Mouse (Mus musculus) myocyte (in vitro differentiated cells): ENCODE measurements around the gene Plce1.

Source experiments
- MYOD1 ChIP-seq, 3 experiments: IDR thresholded peaks; one replicate each; pipeline ENCODE4 v1.6.1; 2011; ENCODE audit warnings: control low read depth in 2 of 3, low read depth in 2 of 3, mild to moderate bottlenecking in 2 of 3, moderate library complexity in 1 of 3; ENCODE audit not compliant: insufficient read length in 2 of 3, control insufficient read depth in 1 of 3
- MYOG ChIP-seq, 3 experiments: IDR thresholded peaks; one replicate each; pipeline ENCODE4 v1.6.1; 2011; ENCODE audit warnings: control low read depth in 2 of 3, low read depth in 2 of 3, mild to moderate bottlenecking in 2 of 3; ENCODE audit not compliant: insufficient read length in 2 of 3, control insufficient read depth in 1 of 3, insufficient read depth in 1 of 3
- POLR2A ChIP-seq: IDR thresholded peaks from one replicate; pipeline ENCODE4 v1.6.1; 2011; ENCODE audit warnings: low read depth, mild to moderate bottlenecking, control low read depth, moderate library complexity; ENCODE audit not compliant: insufficient read length
- SRF ChIP-seq: IDR thresholded peaks from one replicate; pipeline ENCODE4 v1.6.1; 2011; ENCODE audit warnings: low read depth; ENCODE audit not compliant: control insufficient read depth, insufficient read length
- USF1 ChIP-seq: IDR thresholded peaks from one replicate; pipeline ENCODE4 v1.6.1; 2011; ENCODE audit warnings: low read depth, mild to moderate bottlenecking, control low read depth, moderate library complexity

- TF ChIP-seq MYOD1 (IDR thresholded peaks at IDR 0.05; ENCODE audit: control insufficient read depth in 1 of 3, insufficient read length in 2 of 3, low read depth in 2 of 3) (no peak), POLR2A (no peak), MYOG (IDR thresholded peaks at IDR 0.05; ENCODE audit: control insufficient read depth in 1 of 3, insufficient read depth in 1 of 3, insufficient read length in 2 of 3, low read depth in 2 of 3) (no peak), USF1 (no peak), SRF (no peak)
These were observed 277.1 kb downstream of the Plce1 start for GRCm38 (mm10) chr19:38758056-38758455.
